Mouse (Mus musculus) ovary, postnatal 14 days (tissue): ENCODE data around the gene Efcab11.

ENCODE experiments used
- DNase-seq: peaks from one replicate; pipeline ENCODE4 v3.0.0; 2022; ENCODE audit warnings: low spot score

Efcab11 gene

DNA sequence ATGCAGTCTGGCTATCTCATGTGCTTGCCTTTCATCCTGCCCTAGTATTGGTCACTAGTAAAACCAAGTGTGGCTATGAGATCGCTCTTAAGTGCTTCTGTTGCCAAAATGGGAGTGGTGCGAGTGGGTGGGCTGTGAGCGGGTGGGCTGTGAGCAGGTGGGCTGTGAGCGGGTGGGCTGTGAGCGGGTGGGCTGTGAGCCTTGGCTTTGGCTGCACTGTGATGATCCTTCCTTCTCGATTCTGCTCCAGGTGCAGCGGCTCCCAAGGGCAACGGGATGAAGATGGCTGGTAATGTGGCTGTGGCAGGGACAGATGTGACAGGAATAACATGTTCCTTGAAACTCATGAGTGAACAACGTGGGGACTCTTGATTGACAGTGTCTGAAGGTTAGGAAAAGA lies 128.0 kb downstream of the Efcab11 start:
- DNase-seq, result no peak

- DNase-seq, result no peak
Measured at GRCm38 (mm10) chr12:99752986-99753385, 131.3 kb downstream of the Efcab11 start.

- DNase-seq, result no peak
Measured at GRCm38 (mm10) chr12:99749391-99749790, 134.8 kb downstream of the Efcab11 start.

- no peak for DNase-seq
Measured at GRCm38 (mm10) chr12:99741631-99742030, 142.6 kb downstream of the Efcab11 start.

DNA sequence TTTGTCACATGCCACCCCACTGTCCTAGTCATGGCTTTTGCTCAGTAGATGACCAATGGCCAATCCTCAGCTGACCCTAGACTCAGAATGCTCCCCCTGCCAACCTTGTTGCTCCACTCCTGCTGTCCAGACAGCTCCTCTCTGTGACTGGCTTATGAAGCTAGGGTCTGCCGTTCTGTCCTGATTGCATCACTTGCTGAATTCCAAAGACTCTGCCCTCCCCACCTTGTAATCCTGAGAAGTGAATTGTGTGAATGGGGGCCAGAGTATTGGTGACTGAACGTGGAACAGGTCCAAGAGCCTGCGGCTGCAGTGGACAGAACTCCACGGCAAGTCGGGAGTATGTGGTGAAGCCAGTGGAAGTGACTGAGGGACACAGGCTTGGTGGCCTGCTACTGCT lies 145.0 kb downstream of the Efcab11 start:
- no peak for DNase-seq

DNA sequence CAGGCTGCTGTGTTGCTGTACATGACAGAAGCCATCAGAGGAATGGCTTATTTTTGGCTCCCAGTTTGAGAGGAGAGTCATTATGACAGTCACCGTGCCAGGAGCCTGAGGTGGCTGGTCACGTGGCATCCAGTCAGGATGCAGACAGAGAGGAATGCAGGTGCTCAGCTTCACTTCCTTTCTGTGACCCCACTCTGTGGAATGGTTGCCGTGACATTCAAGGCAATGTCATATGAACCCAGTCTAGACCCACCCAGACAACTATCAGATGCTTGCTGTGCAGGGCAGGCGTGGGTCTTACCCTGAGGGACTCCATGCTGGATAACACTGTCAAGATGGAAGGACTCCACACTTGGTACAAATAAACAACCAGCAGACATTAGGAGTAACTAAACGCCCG lies 146.0 kb downstream of the Efcab11 start:
- DNase-seq, result no peak

GRCm38 (mm10) chr12:99736971-99737370 lies 147.3 kb downstream of the Efcab11 start:
- no peak for DNase-seq

DNA sequence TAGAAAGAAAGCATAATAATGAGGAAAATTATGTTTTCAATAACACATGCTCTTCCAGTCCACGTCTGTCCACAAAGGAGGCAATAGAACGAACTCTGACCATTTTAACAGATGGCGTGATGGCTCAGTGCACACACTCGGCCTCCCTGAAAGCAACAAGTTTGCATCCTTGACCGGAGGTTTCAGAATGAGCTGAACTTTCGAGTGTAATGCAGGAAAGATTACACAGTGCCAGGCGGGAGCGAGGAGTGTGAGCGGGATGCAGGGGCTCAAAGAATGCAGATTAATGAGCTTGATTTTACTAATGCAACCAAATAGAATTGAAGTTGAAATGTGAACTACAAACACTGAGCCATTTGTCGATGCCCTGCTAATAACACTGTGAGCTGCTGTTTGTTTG lies 149.1 kb downstream of the Efcab11 start:
- no peak for DNase-seq

DNA sequence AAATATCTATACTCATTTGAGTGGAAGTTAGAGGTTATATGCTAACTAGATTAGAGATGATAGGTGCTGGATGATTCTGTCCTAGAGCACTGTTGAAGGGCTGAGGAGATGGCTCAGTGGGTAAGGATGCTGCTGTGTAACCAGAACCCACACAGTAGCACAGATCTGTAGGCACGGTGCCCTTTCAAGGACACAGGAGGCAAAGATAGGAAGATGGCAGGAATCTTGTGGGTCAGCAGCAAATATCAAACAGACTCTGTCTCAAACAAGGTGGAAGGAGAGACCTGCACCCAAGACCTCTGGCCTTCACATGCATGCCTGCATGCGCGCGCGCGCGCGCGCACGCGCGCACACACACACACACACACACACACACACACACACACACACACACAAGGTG lies 160.0 kb downstream of the Efcab11 start:
- no peak for DNase-seq

DNA sequence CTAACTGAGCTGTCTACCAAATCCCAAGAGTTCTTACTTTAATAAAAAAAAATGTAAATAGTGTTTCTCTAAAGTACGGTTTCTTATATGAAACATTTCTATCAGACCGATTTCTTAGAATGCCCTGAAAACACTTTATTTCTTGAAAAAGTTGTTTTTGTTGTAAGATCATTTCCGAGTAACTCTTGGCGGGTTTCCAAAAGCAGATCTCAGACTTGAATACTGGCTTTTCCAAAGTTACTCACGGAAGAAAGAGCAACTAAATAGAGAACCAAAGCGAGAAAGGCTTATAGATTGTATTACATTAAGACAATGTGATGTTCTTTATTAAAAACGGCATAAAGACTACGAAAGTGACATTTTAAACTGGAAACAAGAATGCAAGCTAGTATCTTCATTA lies 160.4 kb downstream of the Efcab11 start:
- DNase-seq, result no peak

- DNase-seq, result no peak
Measured at GRCm38 (mm10) chr12:99721318-99721717, 162.9 kb downstream of the Efcab11 start.

DNA sequence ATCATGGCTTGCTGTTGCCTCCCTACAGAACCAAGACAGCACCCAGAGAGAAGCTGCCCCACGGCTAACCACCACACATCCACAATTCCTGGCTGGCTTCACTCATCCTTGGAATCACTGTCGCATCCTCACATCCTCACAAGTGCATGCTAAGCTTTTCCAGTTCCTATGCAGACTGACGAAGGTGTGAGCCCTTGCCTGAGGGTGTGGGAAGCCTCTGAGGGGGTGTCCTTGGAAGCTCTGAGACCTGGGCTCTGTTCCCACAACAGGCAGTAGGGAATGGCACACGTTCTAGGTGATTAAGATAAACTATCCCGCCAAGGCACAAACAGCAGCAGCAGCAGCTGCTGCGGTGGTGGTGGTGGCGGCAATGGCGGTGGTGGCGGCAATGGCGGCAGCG lies 164.5 kb downstream of the Efcab11 start:
- no peak for DNase-seq

GRCm38 (mm10) chr12:99718161-99718560 lies 166.1 kb downstream of the Efcab11 start:
- no peak for DNase-seq

- no peak for DNase-seq
Measured at GRCm38 (mm10) chr12:99716038-99716610, 168.1 kb downstream of the Efcab11 start.

GRCm38 (mm10) chr12:99715129-99716037 lies 168.9 kb downstream of the Efcab11 start:
- DNase-seq, result no peak

GRCm38 (mm10) chr12:99712214-99712613 lies 172.0 kb downstream of the Efcab11 start:
- no peak for DNase-seq

GRCm38 (mm10) chr12:99702248-99702647 lies 182.0 kb downstream of the Efcab11 start:
- DNase-seq, result no peak

DNA sequence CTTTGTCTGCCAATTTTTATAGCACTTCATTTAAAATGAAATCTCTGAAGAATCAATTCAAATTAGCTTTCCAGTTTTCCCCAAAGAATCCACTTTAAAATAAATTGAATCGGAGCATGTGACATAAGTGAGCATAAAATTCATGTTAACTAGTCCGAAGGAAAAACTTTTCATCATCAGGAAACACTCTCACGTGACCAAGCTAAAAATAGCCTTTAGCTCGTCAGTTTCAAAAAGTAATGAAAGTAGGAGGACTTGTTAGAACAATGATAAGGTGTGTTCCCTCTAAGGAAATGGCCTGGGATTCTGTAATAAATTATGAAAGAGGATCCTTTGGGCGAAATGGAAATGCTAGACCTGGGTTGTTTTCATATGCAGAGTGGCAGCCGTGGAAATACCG lies 183.9 kb downstream of the Efcab11 start:
- no peak for DNase-seq

- DNase-seq, result no peak
Measured at GRCm38 (mm10) chr12:99699379-99700023, 184.7 kb downstream of the Efcab11 start.

- DNase-seq, result no peak
Measured at GRCm38 (mm10) chr12:99694066-99694465, 190.2 kb downstream of the Efcab11 start.

GRCm38 (mm10) chr12:99686418-99686992 lies 197.7 kb downstream of the Efcab11 start:
- no peak for DNase-seq

GRCm38 (mm10) chr12:99685451-99686100 lies 198.7 kb downstream of the Efcab11 start:
- no peak for DNase-seq
